Mouse (Mus musculus) right cerebral cortex, postnatal 25 days (tissue): ENCODE measurements at regions not wholly inside any gene's neighbourhood (a gene's known extent, or its start where the extent isn't known, plus 50 kb on each side); places are given as distances from the start of the nearest gene placed in this dataset.

Source experiments
- DNase-seq: peaks from one replicate; pipeline ENCODE4 v3.0.0; 2022

GRCm38 (mm10) chr11:45440937-45441720 lies 410.7 kb upstream of the Clint1 start:
- no peak for DNase-seq

- no peak for DNase-seq
Observed at GRCm38 (mm10) chr11:45446512-45446911, 405.3 kb upstream of the Clint1 start.

GRCm38 (mm10) chr11:45454234-45454633 lies 397.6 kb upstream of the Clint1 start:
- DNase-seq: no peak

GRCm38 (mm10) chr11:45454933-45455332 lies 396.9 kb upstream of the Clint1 start:
- no peak for DNase-seq

- DNase-seq: no peak
Observed at GRCm38 (mm10) chr11:45456724-45457123, 395.1 kb upstream of the Clint1 start.

GRCm38 (mm10) chr11:45457597-45457996 lies 394.3 kb upstream of the Clint1 start:
- DNase-seq: no peak

- DNase-seq: no peak
Observed at GRCm38 (mm10) chr11:45460000-45460792, 391.7 kb upstream of the Clint1 start.

- no peak for DNase-seq
Observed at GRCm38 (mm10) chr11:45464501-45464900, 387.4 kb upstream of the Clint1 start.

- DNase-seq: no peak
Observed at GRCm38 (mm10) chr11:45466350-45466749, 385.5 kb upstream of the Clint1 start.

- no peak for DNase-seq
Observed at GRCm38 (mm10) chr11:45472171-45472570, 379.7 kb upstream of the Clint1 start.

GRCm38 (mm10) chr11:45476917-45477316 lies 374.9 kb upstream of the Clint1 start:
- DNase-seq: no peak

GRCm38 (mm10) chr11:45485950-45486349 lies 365.9 kb upstream of the Clint1 start:
- no peak for DNase-seq

- DNase-seq: no peak
Observed at GRCm38 (mm10) chr11:45491021-45491967, 360.6 kb upstream of the Clint1 start.

- no peak for DNase-seq
Observed at GRCm38 (mm10) chr11:45495246-45495645, 356.6 kb upstream of the Clint1 start.

GRCm38 (mm10) chr11:45508566-45508965 lies 343.3 kb upstream of the Clint1 start:
- no peak for DNase-seq

GRCm38 (mm10) chr11:45509278-45509677 lies 342.6 kb upstream of the Clint1 start:
- no peak for DNase-seq

GRCm38 (mm10) chr11:45514415-45515271 lies 337.2 kb upstream of the Clint1 start:
- DNase-seq: no peak

- DNase-seq: no peak
Observed at GRCm38 (mm10) chr11:45524720-45525119, 327.1 kb upstream of the Clint1 start.

- no peak for DNase-seq
Observed at GRCm38 (mm10) chr11:45531044-45531626, 320.7 kb upstream of the Clint1 start.

- no peak for DNase-seq
Observed at GRCm38 (mm10) chr11:45533402-45534056, 318.3 kb upstream of the Clint1 start.

GRCm38 (mm10) chr11:45535501-45536025 lies 316.3 kb upstream of the Clint1 start:
- no peak for DNase-seq
